Mouse (Mus musculus) intestine, postnatal 0 days (tissue): ENCODE results near the gene Hils1. TPM values are rescaled to one million over a fixed set of nuclear protein-coding genes. Genes with fewer than 3 reads are reported as not detected.
A peak's percentile ranks its signal among the peaks of the same experiment; 100 is the strongest.

Source experiments
- ATAC-seq: fragments of 200-750 bp; cut with Nextera tagmentation; 2 replicates; pipeline ENCODE4 v1.8.0; 2017; ENCODE audit warnings: mild to moderate bottlenecking, moderate TSS enrichment, moderate library complexity
- H3K27ac ChIP-seq: fragments of 300-500 bp; sonication (generic); 2 replicates; pipeline ENCODE4 v1.5.1; 2014; ENCODE audit warnings: mild to moderate bottlenecking, low read depth, low read length, moderate library complexity
- H3K27me3 ChIP-seq: fragments of 300-500 bp; sonication (generic); replicated peaks from 2 replicates; pipeline ENCODE4 v1.6.1; 2014; ENCODE audit warnings: low read length, mixed read lengths; ENCODE audit not compliant: control insufficient read depth, insufficient read depth
- H3K36me3 ChIP-seq: fragments of 300-500 bp; sonication (generic); 2 replicates; pipeline ENCODE4 v1.6.1; 2014; ENCODE audit warnings: mild to moderate bottlenecking, moderate library complexity; ENCODE audit not compliant: control insufficient read depth, insufficient read depth
- H3K4me1 ChIP-seq: fragments of 300-500 bp; sonication (generic); replicated peaks from 2 replicates; pipeline ENCODE4 v1.6.1; 2014; ENCODE audit warnings: antibody characterized with exemption, low read length, mixed read lengths; ENCODE audit not compliant: control insufficient read depth, insufficient read depth
- H3K4me2 ChIP-seq: fragments of 300-500 bp; sonication (generic); replicated peaks from 2 replicates; pipeline ENCODE4 v1.6.1; 2014; ENCODE audit warnings: low read depth, mild to moderate bottlenecking, moderate library complexity
- H3K4me3 ChIP-seq: fragments of 300-500 bp; sonication (generic); 2 replicates; pipeline ENCODE4 v1.5.1; 2014; ENCODE audit warnings: low read depth, low read length
- H3K9ac ChIP-seq: fragments of 300-500 bp; sonication (generic); 2 replicates; pipeline ENCODE4 v1.6.1; 2014; ENCODE audit warnings: mild to moderate bottlenecking, low read depth, low read length
- H3K9me3 ChIP-seq: fragments of 300-500 bp; sonication (generic); 2 replicates; pipeline ENCODE4 v1.6.1; 2016; ENCODE audit warnings: mixed run types; ENCODE audit not compliant: control insufficient read depth
- CTCF ChIP-seq: sonication (generic); IDR thresholded peaks from 2 replicates; pipeline ENCODE4 v1.5.1; 2016; ENCODE audit warnings: low read depth, mild to moderate bottlenecking, control low read depth, antibody characterized with exemption, moderate library complexity
- WGBS: fragments of 180-500 bp; shearing (Covaris S2); extraction: QIAGEN DNeasy Blood & Tissue Kit; methylation state at CpG from one replicate; pipeline ENCODE4 v1.1.7; 2014; 5-methylcytosine and 5-hydroxymethylcytosine counted together
- polyA plus RNA-seq: library from polyadenylated mRNA; unstranded; fragments of >200 nt; fragmentation: Nextera tagmentation; extraction: Ambion mirVana; gene quantifications from 2 replicates; pipeline ENCODE4 v1.2.1, GENCODE M21; 2015

The Hils1 gene
- not detected in 2 replicates for polyA plus RNA-seq

DNA sequence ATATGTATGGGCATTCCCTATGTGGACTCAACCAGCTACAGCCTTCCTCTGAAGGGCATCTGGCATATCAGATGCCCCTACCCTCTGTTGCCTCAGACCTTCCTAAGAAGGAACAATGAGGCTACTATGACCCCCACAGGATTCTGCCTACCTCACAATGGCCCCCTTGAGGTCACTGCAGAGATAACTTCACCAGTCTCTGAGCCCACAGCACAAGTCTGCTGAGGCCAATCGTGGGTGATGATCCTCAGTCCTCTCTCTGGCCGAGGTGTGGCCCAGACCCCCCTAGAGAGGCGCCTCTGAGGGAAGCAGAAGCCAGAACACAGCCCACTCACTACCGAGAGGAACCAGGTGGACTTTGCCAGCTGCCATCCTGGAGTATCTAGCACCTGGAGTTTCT is at the start of gene Hils1:
Gene Hils1, plus strand, starts transcription at position 175 of the 400 bp plus-strand sequence.
- H3K27ac ChIP-seq = no peak within 1 kb of the TSS
- no peak within 1 kb of the TSS for H3K9ac ChIP-seq
- H3K4me1 ChIP-seq = no peaks in the 10 kb centered on the region
- H3K9me3 ChIP-seq = no peaks in the 10 kb centered on the region
- H3K36me3 ChIP-seq = no peaks in the 10 kb centered on the region
- H3K4me2 ChIP-seq = no peak within 1 kb of the TSS
- ATAC-seq = no peak
- WGBS = 41% methylated on average over 4 of the region's 4 CpGs
- TF ChIP-seq CTCF = peak; percentile 41; the same call in 1 of the 2 replicates
- no peaks in the 10 kb centered on the region; the same call in 1 of the 2 replicates for H3K27me3 ChIP-seq
- H3K4me3 ChIP-seq = no peak within 1 kb of the TSS

DNA sequence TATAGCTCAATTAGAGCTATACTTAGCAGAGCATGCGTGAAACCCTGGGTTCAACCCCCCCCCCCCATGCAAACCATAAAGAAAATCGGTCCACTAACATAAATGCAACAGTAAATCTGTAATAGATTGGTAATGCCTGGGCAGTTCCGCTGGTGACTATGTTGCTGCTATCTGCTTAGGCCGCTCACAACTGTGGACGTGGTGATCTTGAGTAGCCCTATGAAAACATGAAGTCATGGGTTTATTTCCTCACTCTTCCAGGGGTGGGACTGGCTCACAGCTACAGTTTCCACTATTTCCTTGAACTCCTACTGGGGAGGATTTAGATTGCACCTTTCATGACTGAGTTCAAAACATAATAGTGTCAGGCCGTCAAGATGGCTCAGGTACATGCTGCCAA is 49.7 kb upstream of the Hils1 start:
- H3K36me3 ChIP-seq = no peaks in the 10 kb centered on the region
- H3K9me3 ChIP-seq = no peaks in the 10 kb centered on the region
- no peak overlapping the region for H3K27ac ChIP-seq
- TF ChIP-seq CTCF = peak; percentile 15; the same call in 1 of the 2 replicates
- no peak overlapping the region for H3K9ac ChIP-seq
- ATAC-seq = 0 out of 2 replicates have a peak, but pooled peaks have one; percentile 50
- no peak overlapping the region for H3K4me2 ChIP-seq
- WGBS = 58% methylated on average over 6 of the region's 6 CpGs
- H3K4me1 ChIP-seq = no peaks in the 10 kb centered on the region
- no peaks in the 10 kb centered on the region for H3K27me3 ChIP-seq
- H3K4me3 ChIP-seq = no peak overlapping the region

DNA sequence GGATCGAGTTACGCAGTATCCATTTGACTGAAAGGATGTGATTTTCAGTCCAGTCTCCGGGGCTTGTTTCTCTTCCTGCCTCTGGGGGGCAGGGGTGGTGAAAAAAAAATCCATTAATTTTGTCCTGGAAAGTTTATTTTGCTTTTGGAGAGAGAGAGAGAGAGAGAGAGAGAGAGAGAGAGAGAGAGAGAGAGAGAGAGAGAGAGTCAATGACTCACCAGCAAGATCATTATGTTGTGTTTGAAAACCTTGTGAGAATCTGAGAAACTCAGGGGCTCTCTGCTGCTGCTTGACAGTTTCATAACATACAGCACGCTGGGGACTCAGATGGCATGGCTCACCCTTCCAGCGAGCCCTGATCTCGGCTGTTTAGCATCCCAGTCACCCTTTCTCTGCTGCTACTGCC is 46.4 kb upstream of the Hils1 start:
- 48% methylated on average over 6 of the region's 6 CpGs for WGBS

DNA sequence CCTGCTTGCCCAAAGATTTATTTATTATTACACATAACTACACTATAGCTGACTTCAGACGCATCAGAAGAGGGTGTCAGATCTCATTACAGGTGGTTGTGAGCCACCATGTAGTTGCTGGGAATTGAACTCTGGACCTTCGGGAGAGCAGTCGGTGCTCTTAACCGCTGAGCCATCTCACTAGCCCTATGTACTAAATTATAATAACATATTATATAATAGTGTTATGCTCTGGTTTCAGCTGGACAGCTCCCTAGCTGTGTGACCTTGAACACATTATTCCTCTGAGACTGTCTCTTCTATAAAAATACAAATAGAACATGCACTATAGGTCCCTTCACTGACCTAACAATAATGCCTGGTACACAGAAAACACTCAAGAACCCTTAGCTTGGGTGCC is 42.4 kb upstream of the Hils1 start:
- no peak for ATAC-seq
- H3K4me1 ChIP-seq = peaks cover 3% of the 10 kb centered on the region; the same call in 1 of the 2 replicates
- no peak overlapping the region for H3K27ac ChIP-seq
- H3K9ac ChIP-seq = no peak overlapping the region
- no peaks in the 10 kb centered on the region; the same call in 1 of the 2 replicates for H3K27me3 ChIP-seq
- no peak overlapping the region for H3K4me2 ChIP-seq
- no peak for TF ChIP-seq CTCF
- WGBS = 89% methylated on average over 4 of the region's 4 CpGs
- no peaks in the 10 kb centered on the region for H3K9me3 ChIP-seq
- H3K36me3 ChIP-seq = no peaks in the 10 kb centered on the region
- H3K4me3 ChIP-seq = no peak overlapping the region

More for the DNA sequence above, 46.4 kb upstream of the Hils1 start:
- no peak overlapping the region for H3K9ac ChIP-seq
- H3K27ac ChIP-seq = no peak overlapping the region
- TF ChIP-seq CTCF = peak; percentile 17; the same call in 1 of the 2 replicates
- no peaks in the 10 kb centered on the region; the same call in 1 of the 2 replicates for H3K27me3 ChIP-seq
- H3K4me1 ChIP-seq = no peaks in the 10 kb centered on the region
- ATAC-seq = no peak
- no peak overlapping the region for H3K4me3 ChIP-seq
- H3K4me2 ChIP-seq = no peak overlapping the region
- no peaks in the 10 kb centered on the region for H3K9me3 ChIP-seq
- H3K36me3 ChIP-seq = no peaks in the 10 kb centered on the region

DNA sequence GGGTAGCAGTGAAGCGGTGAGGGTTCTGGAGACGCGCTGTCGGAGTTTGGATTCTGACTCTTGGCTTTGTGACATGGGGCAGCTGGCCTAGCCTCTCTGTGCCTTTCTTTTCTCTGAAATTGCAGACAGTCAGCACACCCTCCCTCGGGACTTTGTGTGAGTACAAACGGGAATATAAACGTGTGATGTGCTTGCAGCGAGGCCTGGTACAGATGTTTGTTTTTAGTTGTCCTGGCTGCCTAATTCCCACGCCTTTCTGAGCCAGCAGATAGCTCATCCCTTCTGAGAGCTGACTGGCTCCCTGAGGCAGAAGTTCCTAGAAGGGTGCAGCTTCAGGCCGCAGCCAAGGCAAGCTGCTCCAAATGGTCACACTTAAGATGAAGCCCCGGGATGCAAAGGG is 41.0 kb upstream of the Hils1 start:
- Histone ChIP-seq H3K9ac (no peak overlapping the region), H3K27ac (no peak overlapping the region; the same call in 1 of the 2 replicates), H3K4me2 (no peak overlapping the region), H3K27me3 (no peaks in the 10 kb centered on the region; the same call in 1 of the 2 replicates), H3K4me1 (peaks cover 3% of the 10 kb centered on the region; the same call in 1 of the 2 replicates), H3K36me3 (no peaks in the 10 kb centered on the region), H3K9me3 (no peaks in the 10 kb centered on the region), H3K4me3 (no peak overlapping the region)
- WGBS = 59% methylated on average over 11 of the region's 11 CpGs
- ATAC-seq = no peak
- TF ChIP-seq CTCF = no peak

DNA sequence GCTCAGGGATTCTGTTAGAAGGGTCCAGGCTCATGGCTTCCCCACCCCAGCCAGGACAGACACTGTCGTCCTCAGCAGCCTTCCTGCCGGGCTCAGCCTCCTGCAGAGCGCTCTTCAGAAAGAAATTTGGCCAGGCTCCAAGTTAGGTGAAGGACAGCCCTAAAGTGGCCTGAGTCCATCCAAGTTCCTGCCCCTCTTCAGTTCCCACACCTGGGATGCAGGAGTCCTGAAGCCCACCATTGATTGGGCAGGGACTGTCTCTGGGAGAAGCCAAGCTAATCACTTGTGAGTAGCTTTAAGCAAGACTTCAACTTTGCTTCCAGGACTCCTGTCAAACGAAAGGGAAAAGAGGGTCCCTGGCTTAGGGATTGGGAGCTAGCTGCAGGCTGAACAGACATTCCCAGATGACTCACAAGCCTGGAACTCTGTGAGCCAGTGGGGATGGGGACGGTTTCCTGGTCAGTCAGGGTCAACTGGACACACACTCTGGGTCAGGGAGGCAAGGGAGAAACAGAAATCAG is 39.6 kb upstream of the Hils1 start:
- Histone ChIP-seq H3K4me2 (no peak overlapping the region), H3K36me3 (no peaks in the 10 kb centered on the region), H3K4me1 (peaks cover 3% of the 10 kb centered on the region; the same call in 1 of the 2 replicates), H3K9me3 (no peaks in the 10 kb centered on the region), H3K4me3 (no peak overlapping the region), H3K27me3 (no peaks in the 10 kb centered on the region; the same call in 1 of the 2 replicates), H3K27ac (peak overlapping the region; percentile 64), H3K9ac (no peak overlapping the region)
- no peak for TF ChIP-seq CTCF
- WGBS = 25% methylated on average over 5 of the region's 5 CpGs
- no peak for ATAC-seq
